Mouse (Mus musculus) stomach, embryonic 16.5 days (tissue): Measurements from ENCODE around the gene Lats2. TPM values are rescaled to one million over a fixed set of nuclear protein-coding genes. Genes with fewer than 3 reads are reported as not detected.

Experiments used
- ATAC-seq: fragments of 200-750 bp; cut with Nextera tagmentation; 2 replicates; pipeline ENCODE4 v1.8.0; 2017; ENCODE audit warnings: moderate number of reproducible peaks, moderate TSS enrichment; ENCODE audit not compliant: insufficient read depth, low FRiP score
- H3K27ac ChIP-seq: fragments of 300-500 bp; sonication (generic); 2 replicates; pipeline ENCODE4 v1.5.1; 2014; ENCODE audit warnings: low read length
- H3K27me3 ChIP-seq: fragments of 300-500 bp; sonication (generic); 2 replicates; pipeline ENCODE4 v1.6.1; 2014; ENCODE audit warnings: low read length, control low read depth, mixed read lengths; ENCODE audit not compliant: control insufficient read depth, insufficient read depth
- H3K36me3 ChIP-seq: fragments of 300-500 bp; sonication (generic); 2 replicates; pipeline ENCODE4 v1.6.1; 2014; ENCODE audit warnings: low read length; ENCODE audit not compliant: control insufficient read depth, insufficient read depth
- H3K4me1 ChIP-seq: fragments of 300-500 bp; sonication (generic); 2 replicates; pipeline ENCODE4 v1.6.1; 2014; ENCODE audit warnings: low read length, control low read depth, mixed read lengths; ENCODE audit not compliant: control insufficient read depth, insufficient read depth
- H3K4me2 ChIP-seq: fragments of 300-500 bp; sonication (generic); 2 replicates; pipeline ENCODE4 v1.6.1; 2014; ENCODE audit warnings: low read depth, low read length, mixed read lengths
- H3K4me3 ChIP-seq: fragments of 300-500 bp; sonication (generic); replicated peaks from 2 replicates; pipeline ENCODE4 v1.5.1; 2014; ENCODE audit warnings: mild to moderate bottlenecking, low read length
- H3K9ac ChIP-seq: fragments of 300-500 bp; sonication (generic); 2 replicates; pipeline ENCODE4 v1.6.1; 2014; ENCODE audit warnings: low read length
- H3K9me3 ChIP-seq: fragments of 300-500 bp; sonication (generic); replicated peaks from 2 replicates; pipeline ENCODE4 v1.6.1; 2016; ENCODE audit warnings: low read length, control low read depth; ENCODE audit not compliant: control insufficient read depth
- WGBS: fragments of 180-500 bp; shearing (Covaris S2); extraction: QIAGEN DNeasy Blood & Tissue Kit; methylation state at CpG from one replicate; pipeline ENCODE4 v1.1.7; 2014; 5-methylcytosine and 5-hydroxymethylcytosine counted together
- polyA plus RNA-seq: library from polyadenylated mRNA; unstranded; fragments of >200 nt; fragmentation: Nextera tagmentation; extraction: Ambion mirVana; gene quantifications from 2 replicates; pipeline ENCODE4 v1.2.1, GENCODE M21; 2015

Lats2 gene
- polyA plus RNA-seq, 1 experiment from 2014 or later: 15.8 TPM

GRCm38 (mm10) chr14:57726172-57726571, 32.0 kb downstream of the Lats2 start:
- ATAC-seq: no peak
- peaks cover 10% of the 10 kb centered on the region; the same call in 1 of the 2 replicates for H3K36me3 ChIP-seq
- WGBS: 78% methylated on average over 8 of the region's 8 CpGs

GRCm38 (mm10) chr14:57724473-57724872, 33.7 kb downstream of the Lats2 start:
- no peaks in the 10 kb centered on the region for H3K9me3 ChIP-seq
- H3K9ac ChIP-seq: no peak overlapping the region
- no peak overlapping the region; the same call in 1 of the 2 replicates for H3K27ac ChIP-seq
- H3K4me1 ChIP-seq: no peaks in the 10 kb centered on the region
- ATAC-seq: no peak
- H3K4me3 ChIP-seq: no peak overlapping the region
- 60% methylated on average over 4 of the region's 4 CpGs for whole genome bisulfite sequencing
- H3K27me3 ChIP-seq: no peaks in the 10 kb centered on the region
- H3K36me3 ChIP-seq: peaks cover 10% of the 10 kb centered on the region; the same call in 1 of the 2 replicates
- H3K4me2 ChIP-seq: no peak overlapping the region

More at GRCm38 (mm10) chr14:57726172-57726571, 32.0 kb downstream of the Lats2 start:
- Histone ChIP-seq H3K9me3 (no peaks in the 10 kb centered on the region), H3K4me1 (peaks cover 16% of the 10 kb centered on the region), H3K27me3 (no peaks in the 10 kb centered on the region), H3K27ac (no peak overlapping the region), H3K9ac (no peak overlapping the region), H3K4me3 (no peak overlapping the region), H3K4me2 (no peak overlapping the region)

- Histone ChIP-seq H3K27ac (no peak overlapping the region), H3K4me1 (no peaks in the 10 kb centered on the region), H3K4me3 (no peak overlapping the region), H3K27me3 (no peaks in the 10 kb centered on the region), H3K4me2 (no peak overlapping the region), H3K9ac (no peak overlapping the region), H3K9me3 (no peaks in the 10 kb centered on the region), H3K36me3 (0 out of 2 replicates have a peak, but pooled peaks cover 5% of the 10 kb centered on the region)
- ATAC-seq: no peak
- 78% methylated on average over 4 of the region's 4 CpGs for WGBS
Observed at GRCm38 (mm10) chr14:57718245-57718644, 39.9 kb downstream of the Lats2 start.

- H3K4me1 ChIP-seq: no peaks in the 10 kb centered on the region
- WGBS: 88% methylated on average over 4 of the region's 4 CpGs
- no peak for ATAC-seq
- no peaks in the 10 kb centered on the region for H3K27me3 ChIP-seq
- H3K36me3 ChIP-seq: 0 out of 2 replicates have a peak, but pooled peaks cover 2% of the 10 kb centered on the region
- H3K4me2 ChIP-seq: no peak overlapping the region
- H3K27ac ChIP-seq: no peak overlapping the region
- H3K4me3 ChIP-seq: no peak overlapping the region
- H3K9me3 ChIP-seq: no peaks in the 10 kb centered on the region
- no peak overlapping the region for H3K9ac ChIP-seq
Observed at GRCm38 (mm10) chr14:57716601-57717245, 41.5 kb downstream of the Lats2 start.

- H3K36me3 ChIP-seq: 0 out of 2 replicates have a peak, but pooled peaks cover 2% of the 10 kb centered on the region
- peaks cover 13% of the 10 kb centered on the region for H3K4me1 ChIP-seq
- H3K27me3 ChIP-seq: no peaks in the 10 kb centered on the region
- H3K4me3 ChIP-seq: no peak overlapping the region
- H3K4me2 ChIP-seq: no peak overlapping the region
- ATAC-seq: no peak
- 60% methylated on average over 1 of the region's 1 CpGs for WGBS
- H3K27ac ChIP-seq: no peak overlapping the region
- no peaks in the 10 kb centered on the region for H3K9me3 ChIP-seq
- no peak overlapping the region for H3K9ac ChIP-seq
Observed at GRCm38 (mm10) chr14:57712884-57713283, 45.3 kb downstream of the Lats2 start.

- Histone ChIP-seq H3K27me3 (no peaks in the 10 kb centered on the region), H3K36me3 (no peaks in the 10 kb centered on the region), H3K9me3 (no peaks in the 10 kb centered on the region), H3K4me2 (no peak overlapping the region), H3K9ac (no peak overlapping the region), H3K4me3 (no peak overlapping the region), H3K4me1 (peaks cover 26% of the 10 kb centered on the region), H3K27ac (no peak overlapping the region)
- WGBS: 69% methylated on average over 6 of the region's 6 CpGs
- no peak for ATAC-seq
Observed at GRCm38 (mm10) chr14:57711059-57711458, 47.1 kb downstream of the Lats2 start.

- no peak overlapping the region for H3K4me2 ChIP-seq
- H3K27ac ChIP-seq: peak overlapping the region; percentile 42; the same call in 1 of the 2 replicates
- H3K36me3 ChIP-seq: no peaks in the 10 kb centered on the region
- peaks cover 26% of the 10 kb centered on the region for H3K4me1 ChIP-seq
- WGBS: 55% methylated on average over 10 of the region's 10 CpGs
- 0 out of 2 replicates have a peak, but pooled peaks have one; percentile 49 for ATAC-seq
- H3K4me3 ChIP-seq: no peak overlapping the region
- H3K9me3 ChIP-seq: no peaks in the 10 kb centered on the region
- 0 out of 2 replicates have a peak overlapping the region, but pooled peaks have one; percentile 36 for H3K9ac ChIP-seq
- no peaks in the 10 kb centered on the region for H3K27me3 ChIP-seq
Observed at GRCm38 (mm10) chr14:57709171-57709570, 49.0 kb downstream of the Lats2 start.

- no peak overlapping the region for H3K4me3 ChIP-seq
- H3K9me3 ChIP-seq: no peaks in the 10 kb centered on the region
- no peak overlapping the region for H3K9ac ChIP-seq
- peak overlapping the region; percentile 10; the same call in 1 of the 2 replicates for H3K27ac ChIP-seq
- peaks cover 26% of the 10 kb centered on the region for H3K4me1 ChIP-seq
- no peaks in the 10 kb centered on the region for H3K36me3 ChIP-seq
- H3K4me2 ChIP-seq: no peak overlapping the region
- WGBS: 65% methylated on average over 7 of the region's 7 CpGs
- ATAC-seq: no peak
- H3K27me3 ChIP-seq: no peaks in the 10 kb centered on the region
Observed at GRCm38 (mm10) chr14:57708580-57708979, 49.6 kb downstream of the Lats2 start.

- H3K27ac ChIP-seq: peak overlapping the region; percentile 85
- H3K9me3 ChIP-seq: no peaks in the 10 kb centered on the region
- H3K4me1 ChIP-seq: peaks cover 26% of the 10 kb centered on the region
- no peaks in the 10 kb centered on the region for H3K27me3 ChIP-seq
- H3K36me3 ChIP-seq: no peaks in the 10 kb centered on the region
- H3K4me3 ChIP-seq: no peak overlapping the region
- peak; percentile 54 for ATAC-seq
- peak overlapping the region; percentile 59 for H3K9ac ChIP-seq
- WGBS: 55% methylated on average over 18 of the region's 18 CpGs
- 0 out of 2 replicates have a peak overlapping the region, but pooled peaks have one; percentile 10 for H3K4me2 ChIP-seq
Observed at GRCm38 (mm10) chr14:57707100-57707893, 50.9 kb downstream of the Lats2 start.
